Mouse (Mus musculus) testis, postnatal 14 days (tissue): Measurements from ENCODE around the gene Timm17b.
A peak's percentile ranks its signal among the peaks of the same experiment; 100 is the strongest.

Experiments used
- DNase-seq: peaks from one replicate; pipeline ENCODE4 v3.0.0; 2021; ENCODE audit warnings: low spot score

Timm17b gene

GRCm38 (mm10) chrX:7919601-7920383 lies 20.6 kb downstream of the Timm17b start, which contains the start of gene Pcsk1n:
Gene Pcsk1n, plus strand, starts transcription at chrX:7919822.
- no peak for DNase-seq

DNA sequence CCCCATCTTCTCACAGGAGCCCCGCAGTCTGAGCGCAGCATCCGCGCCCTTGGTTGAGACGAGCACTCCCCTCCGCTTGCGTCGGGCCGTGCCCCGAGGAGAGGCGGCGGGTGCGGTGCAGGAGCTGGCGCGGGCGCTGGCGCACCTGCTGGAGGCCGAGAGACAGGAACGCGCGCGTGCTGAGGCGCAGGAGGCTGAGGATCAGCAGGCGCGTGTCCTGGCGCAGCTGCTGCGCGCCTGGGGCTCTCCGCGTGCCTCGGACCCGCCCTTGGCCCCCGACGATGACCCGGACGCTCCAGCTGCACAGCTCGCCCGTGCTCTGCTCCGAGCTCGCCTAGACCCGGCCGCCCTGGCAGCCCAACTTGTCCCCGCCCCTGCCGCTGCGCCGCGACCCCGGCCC lies 22.9 kb downstream of the Timm17b start:
- DNase-seq = peak; percentile 45

GRCm38 (mm10) chrX:7926266-7926665 lies 27.1 kb downstream of the Timm17b start:
- DNase-seq = no peak

DNA sequence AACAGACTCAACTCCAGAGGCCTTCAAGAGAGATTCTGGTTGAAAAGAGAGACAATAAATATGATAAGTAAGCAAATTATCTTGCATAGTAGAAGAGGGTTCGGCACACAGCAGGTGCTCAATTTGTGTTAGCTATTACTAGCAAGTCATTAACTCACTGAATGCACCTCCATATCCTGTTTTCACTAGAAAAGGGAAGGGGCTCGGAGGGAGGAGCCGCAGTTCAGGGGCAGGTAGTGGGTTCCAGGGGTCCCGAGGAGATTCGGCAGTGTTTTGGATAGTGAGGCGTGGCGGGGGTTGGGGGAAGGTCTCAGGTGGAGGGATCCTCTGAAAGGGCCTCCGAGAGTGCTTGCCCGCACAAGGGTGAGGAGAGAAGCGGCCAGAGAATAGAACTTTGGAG lies 28.0 kb downstream of the Timm17b start:
- DNase-seq = no peak

GRCm38 (mm10) chrX:7928270-7928790 lies 29.2 kb downstream of the Timm17b start, which contains the start of gene Eras:
Gene Eras, minus strand, starts transcription at chrX:7928607.
- no peak for DNase-seq

- no peak for DNase-seq
Observed at GRCm38 (mm10) chrX:7936874-7937273, 37.7 kb downstream of the Timm17b start.

- no peak for DNase-seq
Observed at GRCm38 (mm10) chrX:7937667-7938066, 38.5 kb downstream of the Timm17b start.

GRCm38 (mm10) chrX:7945618-7946017 lies 46.5 kb downstream of the Timm17b start:
- no peak for DNase-seq

GRCm38 (mm10) chrX:7947108-7947899 lies 48.1 kb downstream of the Timm17b start, which contains the start of gene Hdac6:
Gene Hdac6, minus strand, starts transcription at chrX:7947889.
- DNase-seq = no peak

DNA sequence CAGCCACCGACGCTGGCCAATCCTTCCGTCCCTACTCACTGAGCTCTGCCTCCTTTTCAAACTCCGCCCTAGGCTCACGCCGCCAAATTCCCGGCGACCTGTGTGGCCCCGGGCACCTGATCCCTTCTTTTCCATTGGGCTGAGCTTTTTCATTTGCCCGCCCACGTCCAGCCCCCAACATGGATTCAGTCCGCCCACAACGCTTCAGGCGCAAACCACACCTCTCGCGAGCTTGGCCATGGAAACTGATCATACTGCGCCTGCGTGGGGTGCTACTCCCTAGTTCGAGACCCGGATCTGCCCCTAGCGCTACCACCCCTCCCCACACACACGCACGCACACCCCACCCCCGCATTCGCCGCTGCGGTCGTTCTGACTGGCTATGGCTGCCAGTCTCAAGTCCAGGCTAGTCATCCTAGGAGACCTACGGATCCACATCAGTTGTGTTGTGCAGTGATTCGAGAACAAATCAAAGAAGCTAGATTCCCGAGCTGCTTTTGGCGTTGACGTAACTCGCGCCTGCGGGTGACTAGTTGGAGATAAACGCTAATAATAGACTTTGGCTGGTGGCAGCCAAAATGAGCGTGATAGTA lies 48.8 kb downstream of the Timm17b start:
- peak; percentile 93 for DNase-seq

DNA sequence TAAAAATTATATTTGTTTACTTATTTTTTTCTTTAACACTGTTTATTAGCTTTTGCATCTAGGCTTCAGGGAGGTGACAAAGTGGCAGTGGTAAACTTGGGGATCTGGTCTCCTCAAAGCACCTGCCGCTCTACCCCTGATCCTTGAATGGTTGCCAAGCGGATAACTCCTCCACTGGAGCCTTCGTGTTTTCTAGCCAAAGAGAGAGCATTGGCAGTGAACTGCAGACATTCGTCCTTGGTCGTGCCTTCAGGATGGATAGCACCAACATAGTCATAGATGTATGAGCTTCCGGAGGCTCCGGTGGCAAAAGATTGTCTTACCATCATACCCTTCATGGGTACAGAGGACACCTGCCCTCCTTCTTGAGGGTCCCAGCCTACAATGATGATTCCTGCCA lies 50.9 kb downstream of the Timm17b start:
- peak; percentile 31 for DNase-seq
